Mouse (Mus musculus) embryonic facial prominence, embryonic 14.5 days (tissue): ENCODE results near the gene Samhd1. TPM values are rescaled to one million over a fixed set of nuclear protein-coding genes. Genes with fewer than 3 reads are reported as not detected.

Source experiments
- ATAC-seq: fragments of 200-750 bp; cut with Nextera tagmentation; 2 replicates; pipeline ENCODE4 v1.8.0; 2017; ENCODE audit warnings: low read depth, moderate number of reproducible peaks, moderate TSS enrichment
- DNase-seq: peaks from one replicate; pipeline ENCODE4 v3.0.0-alpha.2; 2015; ENCODE audit warnings: low spot score
- H3K27ac ChIP-seq: fragments of 300-500 bp; sonication (generic); replicated peaks from 2 replicates; pipeline ENCODE4 v1.5.1; 2014; ENCODE audit warnings: low read depth, mild to moderate bottlenecking, low read length, moderate library complexity
- H3K27me3 ChIP-seq: fragments of 300-500 bp; sonication (generic); replicated peaks from 2 replicates; pipeline ENCODE4 v1.6.1; 2014; ENCODE audit warnings: low read length; ENCODE audit not compliant: control insufficient read depth, insufficient read depth
- H3K36me3 ChIP-seq: fragments of 300-500 bp; sonication (generic); 2 replicates; pipeline ENCODE4 v1.6.1; 2014; ENCODE audit warnings: low read length, mixed read lengths; ENCODE audit not compliant: control insufficient read depth, insufficient read depth
- H3K4me1 ChIP-seq: fragments of 300-500 bp; sonication (generic); 2 replicates; pipeline ENCODE4 v1.6.1; 2014; ENCODE audit warnings: antibody characterized with exemption, low read length; ENCODE audit not compliant: control insufficient read depth, insufficient read depth
- H3K4me2 ChIP-seq: fragments of 300-500 bp; sonication (generic); 2 replicates; pipeline ENCODE4 v1.6.1; 2014; ENCODE audit warnings: low read depth, mild to moderate bottlenecking, low read length, moderate library complexity, mixed read lengths
- H3K4me3 ChIP-seq: fragments of 300-500 bp; sonication (generic); 2 replicates; pipeline ENCODE4 v1.5.1; 2014; ENCODE audit warnings: low read depth, mild to moderate bottlenecking, low read length
- H3K9ac ChIP-seq: fragments of 300-500 bp; sonication (generic); 2 replicates; pipeline ENCODE4 v1.6.1; 2014; ENCODE audit warnings: low read depth, mild to moderate bottlenecking, low read length, moderate library complexity, mixed read lengths
- H3K9me3 ChIP-seq: fragments of 300-500 bp; sonication (generic); 2 replicates; pipeline ENCODE4 v1.6.1; 2016; ENCODE audit warnings: low read length; ENCODE audit not compliant: control insufficient read depth
- WGBS: fragments of 180-500 bp; shearing (Covaris S2); extraction: QIAGEN DNeasy Blood & Tissue Kit; methylation state at CpG from one replicate; pipeline ENCODE4 v1.1.7; 2014; 5-methylcytosine and 5-hydroxymethylcytosine counted together
- polyA plus RNA-seq: library from polyadenylated mRNA; unstranded; fragments of >200 nt; fragmentation: Nextera tagmentation; extraction: Ambion mirVana; gene quantifications from 2 replicates; pipeline ENCODE4 v1.2.1, GENCODE M21; 2014

Gene Samhd1
- polyA plus RNA-seq, 1 experiment from 2014 or later: 24.0 TPM

DNA sequence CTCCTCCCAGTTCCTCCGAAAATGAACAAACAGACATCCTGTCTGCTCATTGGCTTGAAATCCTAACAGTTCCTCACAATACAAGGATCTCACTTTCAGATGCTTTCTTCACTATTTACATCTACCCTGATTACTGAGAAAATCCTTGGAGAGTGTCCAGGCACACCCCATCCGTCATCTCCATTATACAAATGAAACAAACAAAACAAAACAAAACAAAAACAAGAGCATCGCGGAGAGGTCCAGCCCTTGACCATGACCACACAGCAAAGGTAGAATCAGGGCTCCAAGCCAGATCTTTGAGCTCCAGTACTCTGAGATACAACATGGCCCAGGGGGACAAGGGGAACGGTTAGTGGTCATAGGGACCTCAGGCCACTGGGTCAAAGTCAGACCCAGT, 60.3 kb downstream of the Samhd1 start:
- H3K27ac ChIP-seq: peak overlapping the region; percentile 53; the same call in 1 of the 2 replicates
- 0 out of 2 replicates have a peak overlapping the region, but pooled peaks have one; percentile 38 for H3K9ac ChIP-seq
- H3K4me3 ChIP-seq: no peak overlapping the region
- DNase-seq: no peak
- H3K36me3 ChIP-seq: peaks cover 24% of the 10 kb centered on the region; the same call in 1 of the 2 replicates
- no peaks in the 10 kb centered on the region for H3K9me3 ChIP-seq
- peak overlapping the region; percentile 70 for H3K4me2 ChIP-seq
- WGBS: 74% methylated on average over 5 of the region's 5 CpGs
- H3K4me1 ChIP-seq: peaks cover 75% of the 10 kb centered on the region
- no peaks in the 10 kb centered on the region for H3K27me3 ChIP-seq
- ATAC-seq: no peak

DNA sequence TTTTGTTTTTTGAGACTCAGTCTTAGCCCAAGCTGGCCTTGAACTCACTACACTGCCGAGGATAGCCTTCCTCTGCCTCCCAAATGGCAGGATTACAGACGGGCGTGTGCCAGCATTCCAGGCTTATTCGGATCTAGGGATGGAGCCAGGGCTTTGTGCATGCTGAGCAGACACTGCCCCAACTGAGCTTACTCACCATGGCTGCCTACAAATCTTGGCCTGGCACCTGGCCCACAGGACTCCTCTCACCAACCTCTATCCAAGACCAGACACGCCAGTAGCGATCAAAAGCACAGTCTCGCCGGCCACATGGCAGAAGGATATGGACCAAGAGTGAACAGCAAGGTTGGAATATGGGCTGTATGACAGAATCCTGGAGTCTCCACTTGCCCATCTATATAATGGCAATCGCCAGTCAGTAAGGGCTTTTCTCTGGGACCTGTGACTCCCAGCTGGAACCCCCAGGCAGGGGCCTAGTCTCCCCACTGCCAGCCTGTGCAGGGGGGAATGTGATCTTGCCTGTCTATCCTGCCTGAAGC, 60.8 kb downstream of the Samhd1 start:
- no peaks in the 10 kb centered on the region for H3K9me3 ChIP-seq
- H3K36me3 ChIP-seq: peaks cover 24% of the 10 kb centered on the region; the same call in 1 of the 2 replicates
- H3K4me2 ChIP-seq: peak overlapping the region; percentile 11; the same call in 1 of the 2 replicates
- DNase-seq: no peak
- ATAC-seq: no peak
- peak overlapping the region; percentile 38; the same call in 1 of the 2 replicates for H3K9ac ChIP-seq
- H3K4me1 ChIP-seq: peaks cover 79% of the 10 kb centered on the region
- no peak overlapping the region for H3K4me3 ChIP-seq
- 68% methylated on average over 9 of the region's 9 CpGs for WGBS
- no peaks in the 10 kb centered on the region for H3K27me3 ChIP-seq
- H3K27ac ChIP-seq: peak overlapping the region; percentile 53

DNA sequence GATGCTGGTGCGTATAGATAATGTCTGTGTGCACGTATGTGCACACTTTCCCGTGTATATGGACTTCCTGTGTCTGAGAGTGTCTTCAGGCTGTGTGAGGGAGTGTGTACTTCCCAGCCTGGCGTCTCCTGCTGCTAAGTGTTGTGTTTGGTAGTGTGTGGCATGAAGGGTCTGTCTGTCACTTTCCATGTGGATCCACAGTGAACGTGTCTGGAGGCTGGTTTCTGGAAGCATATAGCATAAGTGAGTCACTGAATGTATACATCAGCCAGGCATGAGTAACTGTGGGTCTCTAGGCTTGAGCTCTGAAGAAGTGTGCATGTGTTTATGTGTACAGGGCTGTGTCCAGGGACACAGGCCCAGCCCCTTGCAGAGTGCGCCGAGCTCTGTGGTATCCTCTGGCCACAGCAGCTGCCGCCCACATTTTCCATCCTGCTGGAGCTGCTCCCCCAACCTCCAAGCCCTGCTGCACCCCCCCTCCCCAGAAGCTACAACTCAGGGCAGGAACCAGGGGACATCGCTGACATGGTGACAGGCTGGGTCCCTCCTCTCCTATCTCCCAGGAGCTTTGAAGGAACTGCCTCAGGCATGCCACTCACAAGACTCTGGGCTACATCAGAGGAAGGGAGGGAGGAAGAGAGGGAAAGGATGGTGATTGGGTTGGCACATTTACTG, 61.5 kb downstream of the Samhd1 start:
- peaks cover 86% of the 10 kb centered on the region for H3K4me1 ChIP-seq
- H3K36me3 ChIP-seq: peaks cover 24% of the 10 kb centered on the region; the same call in 1 of the 2 replicates
- no peaks in the 10 kb centered on the region for H3K27me3 ChIP-seq
- WGBS: 67% methylated on average over 9 of the region's 9 CpGs
- H3K9me3 ChIP-seq: no peaks in the 10 kb centered on the region
- H3K9ac ChIP-seq: peak overlapping the region; percentile 34; the same call in 1 of the 2 replicates
- peak overlapping the region; percentile 53 for H3K27ac ChIP-seq
- no peak overlapping the region for H3K4me3 ChIP-seq
- ATAC-seq: no peak
- DNase-seq: peak; percentile 57
- no peak overlapping the region for H3K4me2 ChIP-seq

DNA sequence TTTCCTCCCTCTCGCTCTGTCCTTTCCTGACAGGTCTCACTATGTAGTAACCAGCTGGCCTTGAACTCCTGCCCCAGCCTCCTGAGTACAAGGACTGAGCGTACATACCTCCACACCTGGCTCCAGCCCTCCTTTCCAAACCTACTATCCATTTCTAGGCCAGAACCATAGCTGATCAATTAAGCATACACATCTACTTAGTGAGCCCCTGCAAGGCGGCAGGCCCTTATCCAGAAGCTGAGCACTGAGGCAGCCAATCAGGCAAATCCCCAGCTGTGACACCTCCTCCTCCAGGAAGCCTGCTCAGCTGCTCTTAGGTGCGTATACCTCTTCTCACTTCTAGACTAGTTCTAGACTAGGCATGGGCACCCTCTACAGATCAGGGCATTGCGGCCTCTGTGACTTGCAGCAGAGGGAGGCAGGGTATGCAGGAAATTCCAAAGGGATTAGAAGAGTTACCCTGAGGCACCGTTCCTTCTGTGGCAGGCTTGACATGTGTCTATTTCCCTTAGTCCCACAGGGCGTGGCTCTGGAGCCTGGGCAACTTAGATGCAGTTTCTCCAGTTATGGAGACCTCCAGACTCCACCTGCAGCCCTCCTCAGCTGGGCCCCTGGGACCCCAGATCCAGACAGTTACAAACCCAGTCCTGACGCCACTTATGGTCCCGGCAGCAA, 62.6 kb downstream of the Samhd1 start:
- 49% methylated on average over 9 of the region's 9 CpGs for WGBS

DNA sequence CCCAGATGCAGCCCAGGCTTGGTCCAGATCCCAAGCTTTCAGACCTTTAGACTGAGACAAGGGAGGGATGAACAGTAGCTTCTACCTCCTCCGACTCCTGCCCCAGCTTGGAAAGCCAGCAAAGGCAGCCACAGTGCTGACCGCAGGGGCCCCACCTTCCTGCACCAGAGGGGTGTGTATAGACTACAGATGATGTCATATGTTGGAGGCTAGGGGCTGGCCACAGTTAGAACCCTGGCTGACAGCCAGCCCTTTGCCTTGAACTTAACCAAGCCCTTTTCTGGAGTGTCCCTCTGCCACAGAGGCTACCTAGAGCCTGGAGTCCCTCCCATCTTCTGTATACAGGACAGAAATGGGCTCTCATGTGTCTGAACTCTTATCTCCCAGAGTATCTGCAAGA, 63.5 kb downstream of the Samhd1 start:
- H3K27ac ChIP-seq: 0 out of 2 replicates have a peak overlapping the region, but pooled peaks have one; percentile 24
- H3K36me3 ChIP-seq: peaks cover 26% of the 10 kb centered on the region; the same call in 1 of the 2 replicates
- peak overlapping the region; percentile 17; the same call in 1 of the 2 replicates for H3K9ac ChIP-seq
- H3K4me1 ChIP-seq: peaks cover 81% of the 10 kb centered on the region
- ATAC-seq: no peak
- no peak overlapping the region for H3K4me2 ChIP-seq
- H3K9me3 ChIP-seq: no peaks in the 10 kb centered on the region
- DNase-seq: peak; percentile 88
- 29% methylated on average over 2 of the region's 2 CpGs for WGBS
- H3K27me3 ChIP-seq: no peaks in the 10 kb centered on the region
- no peak overlapping the region for H3K4me3 ChIP-seq

More for the DNA sequence above, 62.6 kb downstream of the Samhd1 start:
- Histone ChIP-seq H3K4me3 (no peak overlapping the region), H3K4me1 (peaks cover 90% of the 10 kb centered on the region), H3K36me3 (peaks cover 24% of the 10 kb centered on the region; the same call in 1 of the 2 replicates), H3K4me2 (no peak overlapping the region), H3K27me3 (no peaks in the 10 kb centered on the region), H3K9me3 (no peaks in the 10 kb centered on the region), H3K9ac (no peak overlapping the region), H3K27ac (0 out of 2 replicates have a peak overlapping the region, but pooled peaks have one; percentile 18)
- peak; percentile 68 for DNase-seq
- ATAC-seq: no peak; the same call in 1 of the 2 replicates

DNA sequence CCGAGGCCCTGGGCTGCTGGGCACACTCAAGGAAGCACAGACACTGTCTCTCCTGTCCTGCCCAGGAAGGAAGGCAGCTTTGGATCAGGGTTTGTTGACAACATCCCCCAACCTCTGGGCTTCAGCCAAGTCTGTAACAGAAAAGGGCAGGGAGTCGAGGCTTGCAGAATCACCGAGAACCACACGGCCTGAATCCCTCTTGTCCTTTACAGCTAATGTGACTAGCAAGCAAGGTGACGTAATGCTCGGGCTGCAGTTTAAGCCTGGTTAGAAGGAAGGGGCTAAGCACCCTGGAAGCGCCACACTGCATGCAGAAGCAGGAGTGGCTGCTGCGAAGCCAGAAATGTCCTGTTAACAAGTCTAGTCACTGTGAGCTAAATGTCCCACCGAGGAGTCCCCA, 64.7 kb downstream of the Samhd1 start:
- ATAC-seq (no peak), DNase-seq (peak; percentile 85)
- H3K27me3 ChIP-seq: no peaks in the 10 kb centered on the region
- peak overlapping the region; percentile 78 for H3K27ac ChIP-seq
- no peaks in the 10 kb centered on the region for H3K9me3 ChIP-seq
- H3K4me3 ChIP-seq: no peak overlapping the region
- peaks cover 15% of the 10 kb centered on the region; the same call in 1 of the 2 replicates for H3K36me3 ChIP-seq
- WGBS: 38% methylated on average over 8 of the region's 9 CpGs
- H3K9ac ChIP-seq: peak overlapping the region; percentile 2; the same call in 1 of the 2 replicates
- no peak overlapping the region for H3K4me2 ChIP-seq
- peaks cover 76% of the 10 kb centered on the region for H3K4me1 ChIP-seq

DNA sequence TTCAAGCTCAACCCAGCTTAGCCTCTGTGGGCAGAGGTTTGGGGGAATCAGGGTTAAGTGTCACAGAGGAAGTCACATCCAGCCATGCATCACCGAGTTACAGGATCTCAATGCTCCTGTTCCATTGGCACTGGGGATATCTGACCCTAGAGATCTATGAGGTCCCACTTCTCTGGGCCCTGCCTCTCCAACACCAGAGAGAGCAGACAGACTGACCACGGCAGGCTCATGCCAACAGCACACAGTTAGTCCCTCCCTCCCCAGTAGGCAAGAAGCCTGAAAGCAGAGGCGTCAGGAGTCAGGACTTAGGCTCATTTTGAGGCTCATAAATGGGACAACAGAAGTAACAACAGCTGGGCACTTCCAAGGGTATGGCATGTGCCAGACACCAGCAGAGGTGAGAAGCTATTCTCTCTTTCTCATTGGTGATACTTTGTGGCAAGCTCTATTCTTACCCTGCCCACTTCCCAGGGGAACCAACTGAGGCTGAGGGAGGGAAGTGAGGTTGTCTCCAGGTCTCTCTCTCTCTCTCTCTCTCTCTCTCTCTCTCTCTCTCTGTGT, 65.2 kb downstream of the Samhd1 start:
- ATAC-seq (no peak), DNase-seq (no peak)
- no peaks in the 10 kb centered on the region for H3K9me3 ChIP-seq
- H3K4me2 ChIP-seq: peak overlapping the region; percentile 11; the same call in 1 of the 2 replicates
- peak overlapping the region; percentile 78 for H3K27ac ChIP-seq
- no peaks in the 10 kb centered on the region for H3K27me3 ChIP-seq
- H3K36me3 ChIP-seq: peaks cover 15% of the 10 kb centered on the region; the same call in 1 of the 2 replicates
- WGBS: 32% methylated on average over 3 of the region's 3 CpGs
- peaks cover 70% of the 10 kb centered on the region for H3K4me1 ChIP-seq
- H3K4me3 ChIP-seq: no peak overlapping the region
- H3K9ac ChIP-seq: peak overlapping the region; percentile 38; the same call in 1 of the 2 replicates

DNA sequence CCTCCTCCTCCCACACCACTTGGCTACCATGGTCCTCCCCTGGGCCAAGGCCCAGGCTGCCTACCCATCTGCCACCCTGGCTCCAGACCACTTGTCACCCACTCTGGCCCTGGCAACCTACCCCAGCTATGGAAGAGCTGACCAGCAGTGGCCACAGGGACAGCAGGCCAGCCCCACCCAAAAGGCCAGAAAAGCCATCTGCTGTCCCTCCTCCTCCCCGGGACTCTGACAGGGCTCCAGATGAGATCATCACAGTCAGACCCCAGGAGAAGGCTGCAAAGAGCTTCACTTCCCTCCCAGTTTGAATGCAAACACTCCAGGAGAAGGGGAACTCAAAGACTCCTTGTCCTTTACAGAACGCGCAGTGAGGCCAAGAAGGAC, 65.7 kb downstream of the Samhd1 start:
- no peak overlapping the region for H3K4me3 ChIP-seq
- peaks cover 70% of the 10 kb centered on the region for H3K4me1 ChIP-seq
- no peaks in the 10 kb centered on the region for H3K9me3 ChIP-seq
- ATAC-seq (no peak), DNase-seq (no peak)
- no peaks in the 10 kb centered on the region for H3K27me3 ChIP-seq
- peak overlapping the region; percentile 78 for H3K27ac ChIP-seq
- 43% methylated on average over 3 of the region's 3 CpGs for WGBS
- peaks cover 15% of the 10 kb centered on the region; the same call in 1 of the 2 replicates for H3K36me3 ChIP-seq
- H3K4me2 ChIP-seq: peak overlapping the region; percentile 11; the same call in 1 of the 2 replicates
- peak overlapping the region; percentile 38; the same call in 1 of the 2 replicates for H3K9ac ChIP-seq
